14 mouse cellular contexts compared by ENCODE assay signal in the genomic region with DNA sequence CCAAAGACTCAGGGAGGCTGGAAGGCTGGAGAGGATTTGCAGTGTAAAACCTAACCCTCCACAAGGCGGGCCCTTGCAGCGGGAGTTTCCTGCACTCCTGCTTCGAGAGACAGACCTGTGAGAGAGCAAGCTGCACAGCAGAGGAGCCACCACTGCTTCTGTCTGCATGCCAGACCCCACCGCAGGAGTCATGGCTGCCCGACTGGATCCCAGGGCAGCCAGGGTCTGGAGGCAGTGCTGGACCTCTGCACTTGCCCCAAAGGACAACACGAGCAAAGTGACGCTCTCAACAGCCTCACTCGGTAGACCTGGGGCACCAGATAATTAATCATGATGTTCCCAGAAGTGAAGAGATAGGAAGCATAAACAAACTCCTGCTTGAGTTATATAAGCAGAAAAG.
"Had no signal": no experiment of that assay in that cellular context is flagged by ENCODE, and none has a peak within 500 bp of the region (broad histone marks: within the 10 kb centered on the region; RNA-seq: fewer than 3 reads in every experiment).

No protein-coding gene starts in this region.

- H3K9me3 ChIP-seq: limb, embryonic 12.5 days; limb, embryonic 15.5 days; lung, embryonic 15.5 days had no signal

- H3K27me3 ChIP-seq: limb, embryonic 12.5 days; limb, embryonic 15.5 days; lung, embryonic 15.5 days had no signal

- DNase-seq: kidney, adult 2 months; kidney, postnatal 36 days; left cerebral cortex, postnatal 4 days; liver, postnatal 0 days; lung, postnatal 10 days; lung, postnatal 4 days; midbrain, embryonic 14.5 days; thymus, postnatal 25 days had no signal

- ATAC-seq: liver, postnatal 0 days had no signal

- H3K9ac ChIP-seq: limb, embryonic 12.5 days; limb, embryonic 15.5 days; liver, embryonic 14.5 days; liver, postnatal 0 days; lung, embryonic 15.5 days had no signal

- H3K4me2 ChIP-seq: limb, embryonic 12.5 days; limb, embryonic 15.5 days; liver, embryonic 11.5 days; lung, embryonic 15.5 days; midbrain, embryonic 11.5 days had no signal

- H3K4me3 ChIP-seq: limb, embryonic 12.5 days; limb, embryonic 15.5 days; lung, embryonic 15.5 days had no signal

- H3K27ac ChIP-seq: limb, embryonic 12.5 days; limb, embryonic 15.5 days; liver, embryonic 14.5 days; lung, embryonic 15.5 days had no signal

- H3K36me3 ChIP-seq: lung, embryonic 15.5 days had no signal
